Mouse (Mus musculus) lung, postnatal 4 days (tissue): ENCODE data around the gene Ntmt1.

Experiments
- DNase-seq, 2 experiments: peaks; one replicate each; pipeline ENCODE4 v3.0.0; 2021

Gene Ntmt1

DNA sequence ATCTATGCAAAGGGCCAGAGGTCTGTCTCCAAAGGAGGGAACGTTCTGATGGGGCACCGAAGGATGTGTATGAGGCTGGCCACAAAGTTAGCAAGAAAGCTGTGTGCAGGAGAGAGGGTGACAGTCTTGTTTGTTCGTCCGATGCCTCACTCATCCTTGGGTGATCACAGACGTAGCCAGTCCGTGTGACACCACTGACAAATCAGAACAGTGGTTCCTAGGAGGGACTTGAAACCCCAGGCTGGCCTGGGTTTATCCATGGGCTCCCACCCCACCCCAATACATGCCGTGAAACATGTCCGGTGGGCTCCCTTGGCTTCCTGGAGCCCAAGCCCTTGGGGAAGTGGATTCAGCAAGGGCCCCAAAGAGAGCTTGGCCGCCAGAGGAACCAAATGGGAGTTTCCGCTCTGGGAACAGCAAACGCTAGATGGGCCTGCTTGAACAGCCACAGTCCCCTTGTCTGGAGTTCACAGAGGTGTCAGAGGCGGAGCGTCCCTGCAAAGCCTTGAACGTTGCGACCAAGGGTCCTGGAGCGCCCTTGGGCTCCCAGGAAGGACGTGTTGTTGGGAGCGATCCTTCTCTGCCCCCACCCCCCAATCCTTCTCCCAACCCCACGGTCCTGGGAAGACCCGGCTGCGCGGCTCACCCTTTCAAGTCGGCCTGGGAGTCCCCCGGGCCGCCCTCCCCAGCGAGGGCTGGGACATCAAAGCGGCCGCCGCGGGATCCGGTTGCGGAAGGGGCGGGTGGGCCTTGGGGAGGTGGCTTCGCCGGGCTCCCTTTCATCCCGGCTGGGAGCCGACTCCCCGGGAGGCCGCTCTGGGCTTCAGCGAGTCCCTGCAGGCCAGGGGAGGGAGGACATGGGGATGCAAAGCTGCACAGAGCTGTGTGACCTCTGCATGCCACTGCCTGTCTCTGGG, 23.3 kb upstream of the Ntmt1 start:
- DNase-seq, result peak; percentile 85 to 92

DNA sequence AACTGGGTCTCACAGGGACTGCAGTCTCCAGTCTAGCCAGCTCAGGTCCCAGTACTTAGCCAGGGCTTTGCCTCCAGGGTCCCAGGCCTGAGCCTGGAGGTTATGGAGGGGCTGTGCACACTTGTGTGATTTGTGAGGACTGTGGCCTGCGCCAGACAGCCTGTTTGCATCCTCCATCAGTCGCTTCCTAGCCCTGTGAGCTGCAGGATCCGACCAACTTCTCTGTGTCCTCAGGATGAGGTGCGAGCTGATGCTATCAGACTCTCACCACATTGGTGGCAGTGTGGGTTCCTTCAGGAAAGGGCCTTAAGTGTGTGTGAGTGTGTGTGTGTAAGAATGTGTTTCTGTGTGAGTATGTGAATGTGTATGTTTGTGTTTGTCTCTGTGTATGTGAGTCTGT, 20.2 kb upstream of the Ntmt1 start:
- peak in 1 of 2 experiments; percentile 52 for DNase-seq

DNA sequence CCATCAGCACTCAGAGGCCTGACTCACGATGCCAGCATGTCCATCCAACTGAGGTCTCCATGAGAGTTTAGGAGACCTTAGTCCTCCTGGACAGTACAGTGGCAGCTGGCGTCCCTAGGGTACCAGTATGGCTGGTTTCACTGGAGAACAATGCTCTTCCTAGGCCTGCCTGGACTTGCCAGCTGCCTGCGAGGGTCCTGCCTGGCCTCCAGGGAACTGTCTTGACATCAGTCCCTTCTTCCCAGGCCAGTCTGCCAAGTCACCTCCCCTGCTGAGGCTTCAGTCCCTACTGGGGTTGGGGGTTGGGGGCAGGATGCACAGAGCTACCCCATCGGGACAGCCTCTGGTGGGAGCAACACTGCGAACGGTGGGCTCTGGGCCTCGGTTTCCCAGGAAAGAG, 15.6 kb upstream of the Ntmt1 start:
- no peak for DNase-seq

DNA sequence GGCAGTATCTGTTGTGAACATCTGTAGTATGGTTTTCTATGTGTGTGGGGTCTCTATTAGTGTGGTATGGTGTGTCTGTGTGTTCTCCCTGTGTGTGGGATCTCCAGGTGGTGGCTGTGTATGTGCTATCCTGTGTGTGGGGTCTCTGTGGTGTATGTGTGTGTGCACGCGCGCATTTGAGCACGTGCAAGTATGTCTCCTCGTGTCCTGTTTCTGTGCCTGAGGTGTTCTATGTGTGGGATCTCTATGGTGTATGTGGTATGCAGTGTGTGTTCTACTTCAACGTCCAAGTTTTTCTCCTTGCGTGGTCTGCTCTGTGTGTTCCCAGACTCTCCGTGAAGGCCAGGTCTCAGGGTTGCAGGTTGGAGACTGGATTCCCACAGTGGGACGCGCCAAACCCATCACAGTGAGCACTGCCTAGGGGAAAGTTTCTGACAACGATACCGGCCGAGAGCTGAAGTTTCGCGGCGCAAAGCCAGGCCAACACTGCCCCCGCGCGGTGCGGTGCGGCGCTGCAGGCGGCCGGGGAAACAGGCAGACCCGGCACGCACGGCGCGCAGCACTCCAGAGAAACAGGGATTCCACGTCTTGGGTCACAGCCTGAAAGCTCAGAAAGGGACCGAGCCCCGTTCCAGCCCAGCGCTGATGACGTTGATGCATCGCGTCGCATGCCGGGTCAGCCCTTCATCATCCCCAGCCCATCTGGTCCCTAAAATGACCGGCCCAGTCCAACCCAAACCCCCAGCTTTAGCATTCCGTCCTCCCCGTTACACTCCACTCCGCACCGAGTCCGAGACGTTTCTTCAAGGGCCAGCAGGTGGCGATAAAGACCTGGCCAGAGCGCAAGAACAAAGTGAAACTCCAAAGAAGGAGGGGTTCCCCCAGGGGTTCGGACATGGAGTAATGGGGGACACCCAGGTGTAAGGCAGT, 13.2 kb upstream of the Ntmt1 start:
- peak; percentile 94 to 97 for DNase-seq

DNA sequence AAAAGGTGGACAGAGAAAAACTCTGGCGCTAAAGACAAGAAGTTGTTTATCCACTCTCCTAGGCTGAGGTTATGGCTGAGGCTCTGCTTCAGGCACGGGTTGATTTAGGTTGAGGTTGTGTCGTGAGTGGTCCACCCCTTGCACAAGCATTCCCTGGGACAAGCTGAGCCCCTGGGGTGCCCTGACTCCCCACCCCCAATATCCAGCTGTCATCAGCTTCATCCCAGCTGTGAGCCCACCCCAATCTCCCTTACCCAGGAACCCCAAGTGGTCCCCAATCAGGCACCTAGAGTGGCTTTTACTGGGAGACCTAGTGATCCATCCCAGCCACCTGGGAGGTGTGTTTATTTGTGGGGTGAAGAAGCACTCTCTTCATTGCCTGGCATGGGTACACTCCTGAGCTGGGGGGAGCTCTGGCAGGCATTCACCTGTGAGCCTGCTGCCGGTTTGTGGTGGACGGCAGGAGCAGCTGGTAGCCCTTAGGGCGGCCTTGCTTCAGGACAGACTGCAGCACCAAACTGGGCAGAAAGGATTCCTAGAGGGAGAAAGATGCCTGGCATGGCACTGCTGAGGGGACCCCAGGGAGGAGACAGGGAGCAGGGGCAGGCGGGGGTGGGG, 12.2 kb upstream of the Ntmt1 start:
- no peak for DNase-seq

DNA sequence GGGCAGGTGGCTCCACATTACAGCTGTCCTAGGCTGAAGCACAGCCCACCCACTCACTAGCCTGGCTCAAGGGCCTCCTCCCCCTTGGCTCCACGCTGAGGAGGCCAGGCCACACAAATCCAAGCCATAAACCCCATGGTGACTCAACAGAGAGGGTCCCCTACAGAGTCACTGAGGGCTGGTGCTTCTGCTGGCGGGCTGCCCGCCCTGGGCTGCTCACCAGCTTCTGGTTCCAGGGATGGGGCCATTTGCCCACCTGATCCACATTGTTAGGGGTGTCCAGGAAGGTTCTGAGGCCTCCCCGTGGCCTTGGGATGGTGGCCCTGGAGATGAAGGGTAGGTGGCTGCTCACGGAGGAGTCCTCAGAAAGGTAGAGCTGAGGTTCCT, 11.7 kb upstream of the Ntmt1 start:
- peak in 1 of 2 experiments; percentile 41 for DNase-seq

DNA sequence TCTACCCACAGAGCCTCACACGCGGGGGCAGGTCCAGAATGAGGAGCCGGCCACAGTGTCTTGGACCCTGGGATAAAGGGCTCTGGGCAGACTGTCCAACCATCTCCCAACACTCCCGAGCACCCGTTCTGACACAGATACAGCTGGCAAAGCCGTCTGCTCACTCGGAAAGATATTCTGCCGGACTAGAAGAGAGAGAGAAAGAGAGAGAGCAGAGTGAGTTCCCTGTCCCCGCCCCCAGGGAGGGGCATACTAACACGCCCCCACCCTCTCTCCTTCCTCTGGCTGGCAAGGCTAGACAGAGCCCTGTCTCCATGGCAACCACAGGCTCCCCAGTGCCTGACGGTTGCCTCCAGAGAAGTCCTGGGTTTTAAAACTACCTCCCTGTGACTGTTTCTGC, 11.2 kb upstream of the Ntmt1 start:
- peak; percentile 83 to 88 for DNase-seq

DNA sequence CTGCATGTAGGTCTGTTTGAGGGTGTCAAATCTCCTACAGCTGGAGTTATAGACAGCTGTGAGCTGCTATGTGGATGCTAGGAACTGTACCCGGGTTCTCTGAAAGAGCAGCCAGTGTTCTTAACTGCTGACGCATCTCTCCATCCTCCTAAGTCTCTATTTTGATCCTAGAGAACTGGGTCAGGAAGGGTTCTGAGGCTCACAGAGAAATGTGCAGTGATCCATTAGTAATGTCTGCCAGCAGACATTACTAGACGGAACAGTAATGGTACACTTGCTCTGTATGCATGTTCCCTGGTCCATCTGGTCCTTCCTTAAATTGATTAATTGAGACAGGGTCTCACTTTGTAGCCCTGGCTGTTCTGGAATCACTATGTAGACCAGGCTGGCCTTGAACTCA, 8.2 kb upstream of the Ntmt1 start:
- DNase-seq, result no peak

DNA sequence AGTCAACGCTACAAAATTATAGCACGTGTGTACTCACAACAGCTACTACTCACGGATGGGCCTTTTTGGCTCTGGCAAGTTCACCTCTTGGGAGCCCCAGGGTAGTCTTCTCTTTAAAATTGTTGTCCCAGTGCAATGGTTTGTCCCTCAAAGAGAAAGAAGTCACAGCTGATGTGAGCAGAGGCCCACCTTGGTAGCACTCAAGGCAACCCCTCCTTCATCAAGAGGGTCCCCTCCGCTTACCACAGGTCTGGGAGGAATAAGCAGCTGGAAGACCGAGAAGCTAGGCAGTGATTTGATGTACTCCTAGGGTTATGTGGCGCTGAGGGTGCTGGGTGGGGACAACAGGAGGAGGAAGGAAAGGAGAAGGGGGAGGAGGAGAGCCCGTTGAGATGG, 7.0 kb upstream of the Ntmt1 start:
- no peak for DNase-seq

DNA sequence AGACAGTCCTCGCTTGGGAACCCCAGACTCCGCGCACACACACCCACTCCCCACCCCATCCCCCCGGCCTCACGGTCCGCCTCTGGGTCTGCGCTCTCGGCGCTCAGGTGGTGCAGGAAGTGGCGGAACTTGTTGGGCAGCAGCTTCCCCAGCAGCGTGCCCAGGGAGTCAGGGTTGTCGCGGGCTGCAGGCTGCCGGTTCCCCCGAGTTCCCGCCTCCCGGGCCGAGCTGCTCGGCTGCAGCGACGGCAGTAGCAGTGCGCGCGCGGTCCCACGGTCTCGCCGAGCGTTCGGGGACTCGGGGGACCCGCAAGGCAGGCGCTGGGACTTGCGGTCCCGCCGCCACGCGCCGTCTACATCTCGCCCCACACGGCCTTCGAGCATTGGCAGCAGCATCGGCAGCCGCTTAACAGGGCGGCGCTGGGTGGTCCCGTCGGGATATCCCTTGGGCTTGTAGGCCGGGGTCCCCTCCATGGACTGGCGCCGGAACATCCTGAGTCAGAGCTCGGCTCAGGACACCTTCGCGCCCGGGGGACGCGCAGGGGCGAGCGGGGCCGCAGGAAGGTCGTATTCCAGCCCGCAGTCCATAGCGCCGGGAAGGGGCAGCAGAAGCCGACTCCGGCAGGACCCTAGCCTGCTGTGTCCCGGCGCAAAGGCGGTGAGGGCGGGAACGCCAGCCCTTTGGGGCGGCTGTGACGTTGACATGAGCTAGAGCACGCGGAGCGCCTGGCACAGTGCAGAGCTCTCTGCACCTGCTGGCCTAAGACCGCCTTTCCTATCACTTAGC, 6.4 kb upstream of the Ntmt1 start:
- DNase-seq, result peak; percentile 45 to 53

DNA sequence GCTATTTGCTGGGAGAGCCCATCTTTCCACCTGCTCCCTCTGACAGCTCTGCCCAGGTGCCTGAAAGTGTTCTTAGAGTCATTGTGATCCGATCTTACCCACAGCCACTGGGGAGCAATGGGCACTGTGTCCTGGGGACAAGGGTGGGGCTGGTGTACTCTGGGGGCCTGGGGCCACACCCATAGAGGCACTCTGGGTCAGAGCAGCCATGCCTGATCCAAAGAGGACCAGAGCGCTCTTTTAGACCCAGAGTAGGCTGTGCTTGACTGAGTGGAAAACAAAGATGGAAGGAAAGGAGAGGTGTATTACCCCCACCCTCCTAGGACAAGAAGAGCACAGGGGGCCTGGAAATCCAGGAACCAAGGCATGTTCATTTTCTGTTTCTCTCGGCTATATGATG, 4.0 kb upstream of the Ntmt1 start, which contains the start of gene 1700001O22Rik:
Gene 1700001O22Rik, minus strand, starts transcription at position 58 of the 400 bp plus-strand sequence.
- no peak for DNase-seq

DNA sequence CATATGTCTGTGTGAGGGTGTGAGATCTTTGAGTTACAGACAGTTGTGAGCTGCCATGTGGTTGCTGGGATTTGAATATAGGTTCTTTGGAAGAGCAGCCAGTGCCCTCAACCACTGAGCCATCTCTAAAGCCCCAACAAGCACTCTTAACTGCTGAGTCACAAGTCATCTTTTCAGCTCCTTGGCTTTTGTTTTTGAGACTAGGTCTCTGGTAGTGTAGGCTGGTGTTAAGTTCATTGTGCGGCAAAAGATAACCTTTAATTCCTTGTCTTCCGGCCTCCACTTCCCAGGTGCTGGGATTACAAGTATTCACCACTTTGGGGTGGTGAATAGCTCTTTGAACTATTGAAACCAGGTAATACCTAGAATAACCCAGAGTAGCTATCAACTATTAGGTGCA, 1.6 kb upstream of the Ntmt1 start:
- DNase-seq, result no peak

DNA sequence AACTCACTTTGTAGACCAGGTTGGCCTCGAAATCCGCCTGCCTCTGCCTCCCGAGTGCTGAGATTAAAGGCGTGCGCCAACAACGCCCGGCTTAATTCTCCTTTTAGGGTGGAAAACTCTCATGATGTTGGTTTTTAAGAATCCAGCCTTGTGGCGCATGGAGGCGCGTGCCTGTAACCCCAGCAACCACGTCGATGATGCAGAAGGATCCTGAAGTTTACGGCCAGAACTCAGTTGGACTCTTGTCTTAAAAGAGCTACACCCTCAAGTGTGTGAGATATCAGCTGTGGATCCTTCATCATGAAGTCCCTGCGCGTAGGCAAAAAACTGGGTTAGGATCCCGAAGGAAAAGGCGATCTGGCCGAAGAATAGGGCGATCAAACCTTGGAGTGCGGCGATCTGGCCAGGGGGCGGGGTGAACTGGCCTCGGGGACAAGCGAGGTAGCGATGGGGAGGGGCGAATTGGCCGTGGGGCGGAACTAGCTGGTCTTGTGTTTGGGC, 429 bp upstream of the Ntmt1 start:
- no peak for DNase-seq

DNA sequence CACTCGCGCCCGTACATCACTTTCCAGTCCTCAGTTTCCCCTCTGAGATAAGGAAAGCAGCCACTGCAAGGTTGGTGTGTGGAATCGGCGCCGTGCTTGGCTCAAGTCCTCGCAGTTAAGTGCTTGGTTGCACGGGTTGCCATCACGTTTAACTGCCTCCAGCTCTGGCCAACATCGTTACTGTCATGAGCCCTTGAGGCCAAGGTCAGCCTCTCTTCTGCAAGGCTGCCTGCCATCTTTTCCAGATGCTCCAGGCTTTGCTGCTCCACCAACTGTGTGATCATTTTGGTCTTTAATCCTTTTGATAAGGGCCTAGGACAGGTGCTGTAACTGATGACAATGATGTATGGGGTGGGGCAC, 650 bp downstream of the Ntmt1 start:
- no peak for DNase-seq

DNA sequence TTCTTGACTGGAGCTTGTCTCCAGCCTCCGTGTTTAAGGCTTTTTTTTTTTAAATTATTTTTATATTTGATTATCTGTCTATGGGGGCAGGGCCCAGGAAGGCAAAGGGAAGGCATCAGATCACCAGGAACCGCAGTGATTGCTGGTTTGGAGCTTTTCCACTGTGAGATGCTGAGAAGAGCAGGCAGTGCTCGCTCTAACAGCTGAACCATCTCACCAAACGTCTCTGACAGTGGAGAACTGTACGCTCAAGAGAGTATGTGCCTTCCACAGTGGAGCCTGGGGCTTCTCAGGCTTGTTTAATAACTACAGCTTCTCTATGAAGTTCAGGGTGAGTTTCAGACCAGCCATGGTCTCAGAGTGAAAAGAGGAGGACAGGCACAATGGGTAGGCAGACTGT, 1.9 kb downstream of the Ntmt1 start:
- DNase-seq, result peak in 1 of 2 experiments; percentile 56

DNA sequence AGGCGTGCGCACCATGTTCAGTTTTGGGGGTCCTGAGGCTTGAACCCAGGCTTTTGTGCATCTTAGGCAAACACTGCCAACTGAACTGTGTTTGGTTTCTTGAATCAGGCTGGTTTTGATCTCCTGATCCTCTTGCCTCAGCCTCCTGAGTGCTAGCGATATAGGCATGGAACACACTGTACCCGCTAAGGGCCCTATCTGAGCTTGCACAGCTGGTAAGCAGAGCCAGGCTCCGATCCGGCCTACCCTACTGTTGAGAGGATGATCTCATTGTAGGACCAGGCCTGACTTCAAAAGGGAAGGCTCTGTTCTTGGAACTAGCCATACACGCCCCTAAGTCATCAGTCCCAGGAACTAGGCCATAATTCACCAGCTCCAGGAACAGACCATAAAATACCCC, 2.9 kb downstream of the Ntmt1 start:
- DNase-seq, result no peak

DNA sequence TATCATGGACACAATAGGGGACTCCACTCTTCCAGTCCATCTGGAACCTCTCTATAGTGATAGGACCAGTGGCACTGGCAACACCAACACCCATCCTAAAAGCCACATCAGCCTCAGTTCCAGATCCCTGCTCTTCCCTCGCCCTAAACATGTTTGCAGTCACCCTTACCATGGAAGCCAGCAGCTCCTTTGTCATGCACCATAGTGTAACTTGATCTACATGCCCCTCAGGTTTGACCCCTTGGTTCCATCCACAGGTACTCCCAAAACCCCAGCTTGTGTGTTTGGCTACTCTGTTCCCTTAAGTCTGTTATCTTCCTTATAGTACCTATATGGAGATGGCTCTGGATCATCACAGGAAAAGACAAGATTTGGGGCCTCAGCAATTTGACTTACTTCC, 8.8 kb downstream of the Ntmt1 start:
- DNase-seq, result no peak

DNA sequence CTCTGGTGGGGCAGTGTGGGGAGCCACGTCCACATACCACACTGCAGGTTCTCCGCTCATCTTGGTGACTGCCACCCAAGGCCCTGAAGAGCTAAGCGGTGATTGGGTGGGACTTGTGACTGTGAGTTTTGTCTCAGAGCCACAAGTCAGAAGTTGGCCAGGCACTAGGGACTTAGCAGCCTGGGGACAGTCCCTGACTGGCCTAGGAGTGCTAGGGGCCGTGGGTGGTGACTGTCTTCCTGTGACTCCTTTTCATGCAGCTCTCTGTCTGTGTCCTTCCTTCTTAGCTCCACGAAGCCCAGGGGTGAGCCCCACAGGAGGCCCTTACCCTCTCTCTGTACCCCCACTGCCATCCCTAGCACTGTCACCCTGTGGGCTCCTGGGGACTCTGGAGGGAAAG, 12.2 kb downstream of the Ntmt1 start:
- DNase-seq, result no peak

DNA sequence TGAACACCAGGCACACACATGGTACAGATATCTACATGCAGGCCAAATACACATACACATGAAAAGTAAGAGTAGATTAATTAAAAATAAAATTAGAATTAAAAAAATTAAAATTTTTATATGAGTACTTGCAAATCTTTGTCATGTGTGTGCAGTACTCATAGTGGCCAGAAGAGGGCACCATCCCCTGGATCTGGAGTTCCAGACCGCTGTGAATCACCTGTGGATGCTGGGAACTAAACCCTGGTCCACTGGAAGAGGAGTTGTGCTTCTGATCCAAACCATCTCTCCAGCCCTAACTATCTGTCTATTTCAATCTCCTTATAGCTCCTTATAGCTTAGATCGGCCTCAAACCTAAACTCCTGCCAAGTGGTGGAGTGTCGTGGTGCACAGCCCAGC, 13.4 kb downstream of the Ntmt1 start:
- no peak for DNase-seq

DNA sequence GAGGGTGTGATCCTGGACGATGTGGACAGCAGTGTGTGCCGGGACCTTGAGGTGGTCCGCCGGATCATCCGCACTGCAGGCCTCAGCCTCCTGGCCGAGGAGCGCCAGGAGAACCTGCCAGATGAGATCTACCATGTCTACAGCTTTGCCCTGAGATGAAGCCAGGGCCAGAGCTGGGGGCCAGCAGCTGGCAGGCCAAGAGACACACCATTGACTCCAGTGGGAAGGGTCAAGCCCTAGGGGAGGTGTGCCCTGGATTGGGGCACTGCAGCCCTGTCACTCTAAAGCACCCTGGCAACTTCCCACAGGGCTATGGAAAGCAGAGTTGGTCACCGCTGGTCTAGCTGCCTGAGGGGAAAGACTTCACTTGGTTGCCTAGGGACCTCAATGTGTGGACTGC, 14.8 kb downstream of the Ntmt1 start:
- DNase-seq, result no peak

DNA sequence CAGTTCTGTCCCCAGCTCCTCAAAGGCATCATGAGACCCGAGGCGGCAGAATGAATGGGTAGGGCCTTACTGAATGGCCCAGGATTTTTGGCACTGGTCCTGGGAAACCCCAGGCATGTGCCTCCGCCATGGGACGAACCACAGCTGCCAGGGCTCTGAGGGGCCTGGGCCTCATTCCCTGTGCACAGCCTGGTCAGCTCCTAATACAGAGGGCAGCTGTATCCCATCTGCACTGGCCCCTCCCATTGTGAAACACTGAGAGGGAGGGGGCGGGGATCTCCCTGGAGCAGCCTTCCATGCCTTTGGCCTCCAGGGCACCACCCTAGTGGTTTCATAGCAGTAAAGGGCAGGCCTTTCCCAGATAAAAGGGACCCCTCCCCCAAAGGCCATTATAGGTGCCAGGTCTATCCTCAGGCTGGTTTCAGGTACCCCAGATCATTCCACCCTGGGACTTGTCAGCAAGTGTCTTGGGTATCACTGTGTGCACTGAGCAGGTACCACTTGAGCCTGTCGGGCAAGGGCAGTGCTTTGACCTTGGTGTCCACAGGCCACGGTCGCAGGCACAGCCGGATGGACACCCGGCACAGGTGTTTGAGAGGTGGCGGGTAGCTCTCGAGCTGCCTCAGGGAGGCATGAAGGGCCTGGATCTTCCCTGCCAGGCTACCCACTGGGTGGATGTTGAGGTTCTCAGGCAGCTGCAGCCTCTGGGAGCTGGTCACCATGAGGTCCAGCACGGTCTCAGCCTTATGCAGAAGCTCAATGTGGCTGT, 15.9 kb downstream of the Ntmt1 start:
- peak; percentile 80 to 94 for DNase-seq
